Mouse (Mus musculus) erythroblast, embryonic 14.5 days (primary cell): ENCODE measurements around the gene Mrvi1.

Experiments
- GATA1 ChIP-seq: IDR thresholded peaks from 2 replicates; pipeline ENCODE4 v1.6.1; 2012; ENCODE audit warnings: low read length, inconsistent platforms, mixed read lengths
- TAL1 ChIP-seq: IDR thresholded peaks from 3 replicates; pipeline ENCODE4 v1.6.1; 2012; ENCODE audit warnings: low read length, inconsistent platforms, mixed read lengths

- no peak for TF ChIP-seq GATA1
- TF ChIP-seq TAL1: no peak
Measured at GRCm38 (mm10) chr7:110865038-110865437, 117.2 kb downstream of the Mrvi1 start.
